Mouse (Mus musculus): ENCODE measurements at regions not wholly inside any gene's neighbourhood (a gene's known extent, or its start where the extent isn't known, plus 50 kb on each side); places are given as distances from the start of the nearest gene placed in this dataset.

DNA sequence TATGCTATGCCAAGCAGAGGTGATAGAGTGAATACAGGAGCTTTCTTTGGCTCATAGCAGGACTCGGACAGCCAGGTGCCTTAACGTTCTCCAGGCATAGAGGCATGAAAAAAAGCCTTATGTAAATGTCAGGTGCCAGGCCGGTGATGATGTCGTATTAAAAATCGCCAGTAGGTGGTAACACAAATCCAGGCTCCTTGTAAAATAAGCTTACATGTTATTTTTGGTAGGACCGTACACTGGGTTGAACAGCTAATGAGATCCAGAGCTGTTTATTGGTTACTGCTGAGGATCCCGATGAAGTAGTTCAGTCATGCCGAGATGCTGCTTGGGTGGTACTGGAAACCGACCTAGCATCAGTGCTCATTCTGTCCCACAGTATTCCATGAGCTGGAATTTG, 133.1 kb upstream of the Tars start:
- Histone ChIP-seq H3K9me3 (replicated peaks; ENCODE audit: control insufficient read depth, low read length) (no peaks in the 10 kb centered on the region), H3K4me2 (ENCODE audit: low read depth, low read length) (no peak overlapping the region), H3K27ac (ENCODE audit: low read length) (no peak overlapping the region), H3K27me3 (ENCODE audit: control insufficient read depth, insufficient read depth, low read depth, low read length) (no peaks in the 10 kb centered on the region), H3K4me3 (ENCODE audit: low read depth, low read length) (no peak overlapping the region), H3K4me1 (ENCODE audit: control insufficient read depth, low read depth, low read length) (no peaks in the 10 kb centered on the region), H3K36me3 (ENCODE audit: control insufficient read depth, insufficient read depth) (no peaks in the 10 kb centered on the region), H3K9ac (ENCODE audit: low read depth, low read length) (no peak overlapping the region)
- 48% methylated on average over 9 of the region's 9 CpGs for WGBS (ENCODE audit: insufficient replicate concordance)
- ATAC-seq (ENCODE audit: low read depth): no peak

DNA sequence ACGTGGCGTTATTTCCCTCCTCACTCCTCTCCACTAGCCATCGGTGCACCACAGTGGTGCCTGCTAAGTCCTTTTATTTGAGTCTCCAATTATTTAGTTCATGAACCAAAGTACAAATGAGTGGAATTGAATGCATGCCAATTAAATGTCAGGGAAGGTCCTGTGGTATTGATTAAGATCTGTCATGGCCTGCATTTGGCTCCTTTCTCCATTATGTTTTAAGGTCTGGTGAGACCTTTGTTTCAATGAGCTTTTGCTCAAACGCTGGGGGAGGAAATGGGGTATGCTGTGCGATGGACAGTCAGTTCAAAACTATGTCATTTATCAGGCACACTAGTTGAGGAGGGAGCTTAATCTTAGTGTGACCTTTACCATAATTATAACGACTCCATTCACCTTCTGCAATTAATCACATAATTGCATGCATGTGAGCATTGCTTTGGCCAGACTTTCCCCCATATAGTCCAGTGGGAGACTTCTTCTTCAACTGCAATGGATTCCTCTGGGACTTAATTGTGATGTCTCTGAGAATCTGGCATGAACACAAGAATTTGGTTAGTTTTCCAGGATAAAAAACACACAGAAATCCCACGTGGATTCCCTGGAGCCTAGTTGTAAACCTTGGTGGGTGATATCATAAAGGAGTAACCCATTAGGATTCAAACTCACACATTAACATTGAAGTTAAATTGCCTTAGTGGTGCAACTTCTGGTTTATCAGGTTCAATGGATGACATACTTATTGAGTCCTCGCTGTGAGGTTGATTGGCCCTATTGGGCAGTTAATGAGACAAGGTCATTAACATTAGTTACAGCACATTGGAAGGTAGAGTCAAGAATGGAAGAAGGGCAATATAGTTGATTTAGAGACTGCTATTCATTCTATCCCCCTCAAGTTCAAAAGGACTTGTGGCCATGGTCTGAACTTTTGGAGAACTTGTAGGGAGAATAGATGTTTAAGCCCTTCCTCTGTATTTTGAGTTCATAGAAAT, 130.7 kb upstream of the Tars start:
- 54% methylated on average over 8 of the region's 8 CpGs for WGBS (ENCODE audit: insufficient replicate concordance)
- no peak overlapping the region for H3K27ac ChIP-seq (ENCODE audit: low read length)
- no peaks in the 10 kb centered on the region for H3K36me3 ChIP-seq (ENCODE audit: control insufficient read depth, insufficient read depth)
- no peak for ATAC-seq (ENCODE audit: low read depth)
- no peak overlapping the region for H3K9ac ChIP-seq (ENCODE audit: low read depth, low read length)
- H3K4me3 ChIP-seq (ENCODE audit: low read depth, low read length): no peak overlapping the region
- no peaks in the 10 kb centered on the region for H3K4me1 ChIP-seq (ENCODE audit: control insufficient read depth, low read depth, low read length)
- H3K9me3 ChIP-seq (replicated peaks; ENCODE audit: control insufficient read depth, low read length): no peaks in the 10 kb centered on the region
- H3K27me3 ChIP-seq (ENCODE audit: control insufficient read depth, insufficient read depth, low read depth, low read length): no peaks in the 10 kb centered on the region
- H3K4me2 ChIP-seq (ENCODE audit: low read depth, low read length): no peak overlapping the region

DNA sequence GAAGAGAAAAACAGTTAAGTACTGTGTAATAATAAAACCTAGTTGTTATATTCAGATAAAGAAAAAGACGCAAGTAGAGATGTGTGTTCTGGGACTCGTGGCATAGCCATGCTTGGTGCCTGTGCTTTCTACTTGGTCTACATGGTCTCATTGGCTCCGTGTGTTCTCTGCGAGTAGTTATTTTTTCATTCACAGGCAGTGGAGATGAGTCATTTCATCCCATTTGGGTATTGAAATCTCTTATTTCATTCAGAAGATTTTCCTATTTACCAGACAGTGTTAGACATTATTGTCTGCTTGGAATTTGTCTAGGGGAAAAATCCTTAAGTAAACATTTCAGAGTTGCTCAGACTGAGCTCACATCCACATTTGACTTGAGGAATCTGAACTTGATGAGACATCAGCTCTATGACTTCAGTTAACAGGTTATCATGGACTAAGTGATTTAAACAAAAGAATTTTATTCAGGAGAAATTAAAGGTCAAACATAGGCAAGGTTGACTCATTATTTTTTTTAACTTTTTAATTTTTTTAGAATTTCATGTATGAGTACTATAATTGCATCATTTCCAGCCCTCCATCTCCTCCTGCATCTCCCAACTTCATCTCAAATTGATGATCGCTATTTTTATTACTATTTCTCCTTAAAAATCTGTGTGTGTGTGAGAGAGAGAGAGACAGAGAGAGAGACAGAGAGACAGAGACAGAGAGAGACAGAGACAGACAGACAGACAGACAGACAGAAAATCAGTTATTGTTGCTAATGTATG, 125.1 kb upstream of the Tars start:
- Histone ChIP-seq H3K9me3 (replicated peaks; ENCODE audit: control insufficient read depth, low read length) (no peaks in the 10 kb centered on the region), H3K9ac (ENCODE audit: low read depth, low read length) (no peak overlapping the region), H3K27me3 (ENCODE audit: control insufficient read depth, insufficient read depth, low read depth, low read length) (no peaks in the 10 kb centered on the region), H3K27ac (ENCODE audit: low read length) (no peak overlapping the region), H3K4me1 (ENCODE audit: control insufficient read depth, low read depth, low read length) (no peaks in the 10 kb centered on the region), H3K4me2 (ENCODE audit: low read depth, low read length) (no peak overlapping the region), H3K36me3 (ENCODE audit: control insufficient read depth, insufficient read depth) (no peaks in the 10 kb centered on the region), H3K4me3 (ENCODE audit: low read depth, low read length) (no peak overlapping the region)
- ATAC-seq (ENCODE audit: low read depth): no peak
- WGBS (ENCODE audit: insufficient replicate concordance): 62% methylated on average over 5 of the region's 5 CpGs

DNA sequence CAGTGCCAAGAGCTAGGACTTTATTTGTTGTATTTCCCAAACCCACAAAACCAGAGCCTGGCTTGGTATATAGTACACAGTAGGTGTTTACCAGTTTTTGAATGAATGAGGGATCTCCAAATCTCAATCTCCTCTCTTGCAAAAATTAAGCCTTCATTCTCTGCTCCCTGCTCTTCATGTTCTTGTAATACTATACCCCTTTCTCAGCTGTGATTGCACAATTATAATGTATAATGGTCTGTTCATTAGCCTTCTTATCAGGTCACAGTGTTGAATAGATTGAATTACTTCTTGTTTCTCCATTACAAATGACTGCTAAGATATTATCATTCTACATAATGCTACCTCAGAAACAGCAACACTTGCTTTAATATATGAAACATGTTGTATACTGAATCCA, 119.1 kb upstream of the Tars start:
- Histone ChIP-seq H3K27me3 (ENCODE audit: control insufficient read depth, insufficient read depth, low read depth, low read length) (no peaks in the 10 kb centered on the region), H3K4me2 (ENCODE audit: low read depth, low read length) (no peak overlapping the region), H3K4me1 (ENCODE audit: control insufficient read depth, low read depth, low read length) (no peaks in the 10 kb centered on the region), H3K9me3 (replicated peaks; ENCODE audit: control insufficient read depth, low read length) (no peaks in the 10 kb centered on the region), H3K36me3 (ENCODE audit: control insufficient read depth, insufficient read depth) (no peaks in the 10 kb centered on the region), H3K9ac (ENCODE audit: low read depth, low read length) (no peak overlapping the region), H3K4me3 (ENCODE audit: low read depth, low read length) (no peak overlapping the region), H3K27ac (ENCODE audit: low read length) (no peak overlapping the region)
- ATAC-seq (ENCODE audit: low read depth): no peak

DNA sequence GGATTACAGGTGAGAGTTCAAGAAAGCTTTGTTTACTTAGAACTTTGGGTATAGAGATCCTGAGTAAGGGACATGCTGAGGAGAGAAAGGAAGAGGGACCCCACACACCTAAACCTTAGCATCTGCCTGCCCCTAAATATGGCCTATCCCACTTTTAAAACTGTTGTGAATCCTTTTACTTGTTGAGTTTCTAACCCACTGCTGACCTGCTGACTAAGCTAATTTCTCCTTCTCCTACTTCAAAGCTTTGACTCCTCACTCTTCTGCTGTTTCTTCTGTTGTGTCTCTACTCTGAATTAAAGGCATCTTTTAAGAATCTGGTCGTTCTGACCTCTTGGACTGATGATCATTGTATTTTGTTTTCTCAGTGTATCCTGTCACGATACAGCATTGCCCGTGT, 118.4 kb upstream of the Tars start:
- no peak for ATAC-seq (ENCODE audit: low read depth)
- no peak overlapping the region for H3K4me3 ChIP-seq (ENCODE audit: low read depth, low read length)
- WGBS (ENCODE audit: insufficient replicate concordance): 65% methylated on average over 3 of the region's 3 CpGs
- H3K36me3 ChIP-seq (ENCODE audit: control insufficient read depth, insufficient read depth): no peaks in the 10 kb centered on the region
- no peak overlapping the region for H3K27ac ChIP-seq (ENCODE audit: low read length)
- H3K4me1 ChIP-seq (ENCODE audit: control insufficient read depth, low read depth, low read length): no peaks in the 10 kb centered on the region
- H3K9me3 ChIP-seq (replicated peaks; ENCODE audit: control insufficient read depth, low read length): no peaks in the 10 kb centered on the region
- H3K9ac ChIP-seq (ENCODE audit: low read depth, low read length): no peak overlapping the region
- H3K27me3 ChIP-seq (ENCODE audit: control insufficient read depth, insufficient read depth, low read depth, low read length): no peaks in the 10 kb centered on the region
- H3K4me2 ChIP-seq (ENCODE audit: low read depth, low read length): no peak overlapping the region

DNA sequence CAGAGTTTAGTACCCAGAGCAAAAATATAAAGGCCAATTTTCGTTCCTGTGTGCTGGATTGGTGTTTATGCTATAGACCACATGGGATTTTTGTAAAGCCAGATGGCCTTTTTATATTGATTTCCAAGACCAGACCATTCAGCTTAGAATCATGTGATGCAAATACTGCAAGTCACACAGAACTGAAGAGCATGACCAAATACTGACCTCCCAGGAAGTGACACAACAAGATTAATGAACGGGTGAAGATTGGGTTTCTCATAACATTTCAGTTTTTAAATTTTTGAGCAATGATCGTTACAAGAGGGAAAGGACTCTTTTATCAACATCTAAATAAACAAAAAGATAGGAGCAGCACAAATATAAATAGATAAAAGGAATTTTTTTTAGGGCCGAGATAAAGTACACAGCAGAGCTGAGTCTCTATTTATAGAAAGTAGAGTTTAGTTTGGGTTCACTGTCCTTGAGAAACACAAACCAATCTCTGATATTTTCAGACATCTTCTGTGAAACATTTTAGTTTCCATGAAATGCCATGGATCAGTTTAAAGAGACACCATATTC, 105.7 kb upstream of the Tars start:
- Histone ChIP-seq H3K4me3 (ENCODE audit: low read depth, low read length) (no peak overlapping the region), H3K27ac (ENCODE audit: low read length) (no peak overlapping the region), H3K4me2 (ENCODE audit: low read depth, low read length) (no peak overlapping the region), H3K27me3 (ENCODE audit: control insufficient read depth, insufficient read depth, low read depth, low read length) (no peaks in the 10 kb centered on the region), H3K9me3 (replicated peaks; ENCODE audit: control insufficient read depth, low read length) (no peaks in the 10 kb centered on the region), H3K4me1 (ENCODE audit: control insufficient read depth, low read depth, low read length) (no peaks in the 10 kb centered on the region), H3K9ac (ENCODE audit: low read depth, low read length) (no peak overlapping the region), H3K36me3 (ENCODE audit: control insufficient read depth, insufficient read depth) (no peaks in the 10 kb centered on the region)
- ATAC-seq (ENCODE audit: low read depth): no peak
- 41% methylated on average over 4 of the region's 4 CpGs for WGBS (ENCODE audit: insufficient replicate concordance)

DNA sequence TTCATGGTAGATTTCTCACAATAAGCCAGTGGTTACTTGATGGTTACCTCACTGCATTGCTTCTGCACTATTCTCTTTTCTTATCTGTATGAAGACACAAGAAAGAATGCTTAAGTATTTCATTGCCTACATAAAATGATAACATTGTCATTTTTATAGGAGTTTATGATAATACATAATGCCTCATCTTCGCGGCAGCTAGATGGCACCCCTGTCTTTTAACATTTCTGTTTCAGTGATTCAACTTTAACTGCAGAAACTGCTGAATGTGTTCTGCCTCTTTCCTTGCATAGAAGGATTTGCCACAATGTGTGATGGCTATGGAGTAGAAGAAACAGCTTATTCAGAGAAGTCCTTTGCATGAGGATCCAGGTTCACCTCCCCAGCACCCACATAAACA, 97.0 kb upstream of the Tars start:
- H3K4me3 ChIP-seq (ENCODE audit: low read depth, low read length): no peak overlapping the region
- H3K4me2 ChIP-seq (ENCODE audit: low read depth, low read length): no peak overlapping the region
- no peak for ATAC-seq (ENCODE audit: low read depth)
- H3K9me3 ChIP-seq (replicated peaks; ENCODE audit: control insufficient read depth, low read length): no peaks in the 10 kb centered on the region
- WGBS (ENCODE audit: insufficient replicate concordance): 80% methylated on average over 2 of the region's 2 CpGs
- no peak overlapping the region for H3K9ac ChIP-seq (ENCODE audit: low read depth, low read length)
- no peaks in the 10 kb centered on the region for H3K4me1 ChIP-seq (ENCODE audit: control insufficient read depth, low read depth, low read length)
- H3K36me3 ChIP-seq (ENCODE audit: control insufficient read depth, insufficient read depth): no peaks in the 10 kb centered on the region
- H3K27me3 ChIP-seq (ENCODE audit: control insufficient read depth, insufficient read depth, low read depth, low read length): no peaks in the 10 kb centered on the region
- no peak overlapping the region for H3K27ac ChIP-seq (ENCODE audit: low read length)

DNA sequence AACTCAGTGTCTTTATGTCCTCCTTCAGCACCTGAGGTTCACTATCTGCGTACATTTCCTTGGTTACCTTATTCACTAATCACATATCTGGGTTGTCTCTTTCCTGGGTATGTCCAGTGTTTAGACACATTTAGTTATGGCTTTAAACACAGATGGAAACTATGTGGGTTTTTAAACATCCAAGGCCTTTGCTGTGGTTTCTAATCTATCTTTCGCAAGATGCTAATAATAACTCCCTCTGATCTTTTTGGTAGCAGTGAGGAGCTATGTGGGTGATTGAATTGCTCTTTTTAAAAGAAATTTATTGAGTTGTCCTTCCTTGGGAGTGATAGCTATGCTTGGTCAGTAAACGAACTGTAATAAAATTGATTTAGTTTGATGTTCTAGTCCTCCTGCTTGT, 89.7 kb upstream of the Tars start:
- ATAC-seq (ENCODE audit: low read depth): no peak
- Histone ChIP-seq H3K27me3 (ENCODE audit: control insufficient read depth, insufficient read depth, low read depth, low read length) (no peaks in the 10 kb centered on the region), H3K36me3 (ENCODE audit: control insufficient read depth, insufficient read depth) (no peaks in the 10 kb centered on the region), H3K4me3 (ENCODE audit: low read depth, low read length) (no peak overlapping the region), H3K4me1 (ENCODE audit: control insufficient read depth, low read depth, low read length) (no peaks in the 10 kb centered on the region), H3K4me2 (ENCODE audit: low read depth, low read length) (no peak overlapping the region), H3K9ac (ENCODE audit: low read depth, low read length) (no peak overlapping the region), H3K9me3 (replicated peaks; ENCODE audit: control insufficient read depth, low read length) (no peaks in the 10 kb centered on the region), H3K27ac (ENCODE audit: low read length) (no peak overlapping the region)
- WGBS (ENCODE audit: insufficient replicate concordance): 47% methylated on average over 3 of the region's 3 CpGs

DNA sequence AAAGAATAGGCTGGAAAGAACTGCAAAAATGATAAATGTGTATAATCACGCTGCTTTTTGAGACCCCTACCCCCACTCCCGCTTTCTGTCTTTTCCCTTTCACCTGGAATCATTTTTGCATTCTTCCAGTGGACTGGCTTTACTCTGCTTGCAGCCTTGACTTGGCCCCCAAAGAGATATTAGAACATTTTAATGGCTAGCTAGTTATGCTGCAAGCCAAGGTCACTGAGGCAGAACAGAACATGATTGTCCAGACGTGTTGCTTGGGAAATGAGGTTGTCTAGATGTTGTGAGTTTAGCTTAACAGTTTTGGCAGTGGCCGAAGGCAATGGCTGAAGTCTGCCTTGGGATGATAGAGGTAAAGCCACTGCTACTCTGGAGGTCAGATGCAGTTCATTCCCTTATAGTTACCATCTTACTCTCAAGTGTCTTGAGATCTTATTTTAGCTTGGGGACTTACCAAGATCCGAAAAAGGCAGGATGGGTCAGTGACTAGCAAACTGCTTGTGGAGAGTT, 87.9 kb upstream of the Tars start:
- Histone ChIP-seq H3K4me3 (ENCODE audit: low read depth, low read length) (no peak overlapping the region), H3K9ac (ENCODE audit: low read depth, low read length) (no peak overlapping the region), H3K4me2 (ENCODE audit: low read depth, low read length) (no peak overlapping the region), H3K9me3 (replicated peaks; ENCODE audit: control insufficient read depth, low read length) (no peaks in the 10 kb centered on the region), H3K27me3 (ENCODE audit: control insufficient read depth, insufficient read depth, low read depth, low read length) (no peaks in the 10 kb centered on the region), H3K27ac (ENCODE audit: low read length) (no peak overlapping the region), H3K36me3 (ENCODE audit: control insufficient read depth, insufficient read depth) (no peaks in the 10 kb centered on the region), H3K4me1 (ENCODE audit: control insufficient read depth, low read depth, low read length) (no peaks in the 10 kb centered on the region)
- 62% methylated on average over 5 of the region's 5 CpGs for WGBS (ENCODE audit: insufficient replicate concordance)
- no peak for ATAC-seq (ENCODE audit: low read depth)
